Mouse (Mus musculus) brain, embryonic 14.5 days (tissue): ENCODE results near the gene Eef1akmt4.

ENCODE experiments used
- CTCF ChIP-seq: fragments of 200-500 bp; IDR thresholded peaks from 2 replicates; pipeline ENCODE4 v1.5.1; 2012; ENCODE audit warnings: inconsistent platforms, mild to moderate bottlenecking, moderate library complexity, borderline replicate concordance; ENCODE audit not compliant: insufficient read depth, insufficient read length; ENCODE audit errors: extremely low read depth
- POLR2A ChIP-seq: fragments of 200-500 bp; IDR thresholded peaks from 2 replicates; pipeline ENCODE4 v1.6.1; 2012; ENCODE audit warnings: mild to moderate bottlenecking, inconsistent platforms, borderline replicate concordance; ENCODE audit not compliant: poor library complexity, insufficient read depth, insufficient read length, severe bottlenecking; ENCODE audit errors: extremely low read depth

GRCm38 (mm10) chr16:20596687-20597441 lies 14.5 kb upstream of the Eef1akmt4 start:
- TF ChIP-seq CTCF: no peak
- TF ChIP-seq POLR2A: no peak
